Mouse (Mus musculus): ENCODE measurements around the gene D16Ertd472e.

DNA sequence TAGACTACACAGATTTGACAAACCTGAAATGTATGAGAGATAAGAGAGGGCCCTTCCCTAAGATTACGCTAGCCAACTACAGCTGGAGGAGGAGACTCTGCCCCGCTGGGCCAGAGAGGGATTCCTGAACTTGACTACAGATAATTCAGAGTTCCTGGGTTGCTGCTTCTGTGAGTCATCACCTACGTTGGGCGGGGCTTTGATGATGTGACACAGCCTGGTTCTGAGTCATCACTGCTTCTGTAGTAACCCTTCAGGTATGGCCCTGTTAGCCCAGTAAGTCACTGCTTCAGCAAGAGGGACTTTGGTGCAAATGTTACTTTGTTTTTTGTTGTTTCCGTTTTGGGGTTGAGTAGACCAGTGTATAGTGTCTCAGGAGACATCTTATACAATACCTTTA, 42.9 kb upstream of the D16Ertd472e start:
- TF ChIP-seq EP300 (optimal IDR thresholded peaks at IDR 0.05), result no peak
- no peak for TF ChIP-seq CTCF (IDR thresholded peaks at IDR 0.05; ENCODE audit: low read depth)

All from stomach, postnatal 0 days (tissue).